Mouse (Mus musculus) gastrocnemius, adult 2 months (tissue): Measurements from ENCODE around the gene Tacr2. TPM values are rescaled to one million over a fixed set of nuclear protein-coding genes. Genes with fewer than 3 reads are reported as not detected.

ENCODE experiments used
- DNase-seq: peaks from one replicate; pipeline ENCODE4 v3.0.0; 2022
- H3K27ac ChIP-seq: fragments of 200-600 bp; 2 replicates; pipeline ENCODE4 v1.8.1; 2022; ENCODE audit warnings: mild to moderate bottlenecking
- H3K4me3 ChIP-seq: fragments of 200-600 bp; 2 replicates; pipeline ENCODE4 v1.8.1; 2022; ENCODE audit warnings: mild to moderate bottlenecking, moderate library complexity
- CTCF ChIP-seq: fragments of 200-600 bp; IDR thresholded peaks from 2 replicates; pipeline ENCODE4 v1.8.1; 2022; ENCODE audit warnings: antibody characterized with exemption, mild to moderate bottlenecking, moderate library complexity
- intact Hi-C: fragments of 180-260 bp; cut with DNase I; formaldehyde crosslinking; loops from one replicate; pipeline ENCODE4 v1.15.1; 2025
- total RNA-seq, 2 experiments: library from RNA; stranded (reverse); gene quantifications; 2 replicates each; pipeline ENCODE4 v1.2.3; 2021

Gene Tacr2
- total RNA-seq, 2 experiments from 2014 or later = not detected

- Histone ChIP-seq H3K4me3 (no peak overlapping the region), H3K27ac (peak overlapping the region; percentile 79)
- DNase-seq = peak; percentile 79
- TF ChIP-seq CTCF = no peak
- intact Hi-C loops = no loop called here
Measured at GRCm38 (mm10) chr10:62224231-62224630, 28.0 kb upstream of the Tacr2 start.

- intact Hi-C loops = no loop called here
- H3K27ac ChIP-seq = no peak overlapping the region
- DNase-seq = no peak
- H3K4me3 ChIP-seq = no peak overlapping the region
- TF ChIP-seq CTCF = no peak
Measured at GRCm38 (mm10) chr10:62225839-62226238, 26.4 kb upstream of the Tacr2 start.

- intact Hi-C loops = no loop called here
- TF ChIP-seq CTCF = no peak
- H3K27ac ChIP-seq = peak overlapping the region; percentile 35
- peak; percentile 65 for DNase-seq
- H3K4me3 ChIP-seq = peak overlapping the region; percentile 87
Measured at GRCm38 (mm10) chr10:62228126-62228525, 24.1 kb upstream of the Tacr2 start.

- intact Hi-C loops = no loop called here
- DNase-seq = peak; percentile 96
- H3K4me3 ChIP-seq = peak within 1 kb of the TSS; percentile 87
- TF ChIP-seq CTCF = no peak
- peak within 1 kb of the TSS; percentile 89 for H3K27ac ChIP-seq
Measured at GRCm38 (mm10) chr10:62230708-62231394, 21.4 kb upstream of the Tacr2 start, which contains the start of gene Tspan15. Gene Tspan15, minus strand, starts transcription at chr10:62231251.

GRCm38 (mm10) chr10:62231395-62231732, 20.9 kb upstream of the Tacr2 start:
- H3K4me3 ChIP-seq = peak overlapping the region; percentile 87
- intact Hi-C loops = no loop called here
- no peak for DNase-seq
- TF ChIP-seq CTCF = no peak
- H3K27ac ChIP-seq = peak overlapping the region; percentile 89

GRCm38 (mm10) chr10:62231811-62232210, 20.4 kb upstream of the Tacr2 start:
- H3K4me3 ChIP-seq = no peak overlapping the region
- intact Hi-C loops = no loop called here
- H3K27ac ChIP-seq = peak overlapping the region; percentile 89
- TF ChIP-seq CTCF = no peak
- no peak for DNase-seq

GRCm38 (mm10) chr10:62236165-62236564, 16.1 kb upstream of the Tacr2 start:
- Histone ChIP-seq H3K27ac (no peak overlapping the region), H3K4me3 (no peak overlapping the region)
- intact Hi-C loops = no loop called here
- no peak for TF ChIP-seq CTCF
- no peak for DNase-seq

- H3K27ac ChIP-seq = no peak overlapping the region; the same call in 1 of the 2 replicates
- TF ChIP-seq CTCF = no peak
- intact Hi-C loops = no loop called here
- DNase-seq = no peak
- no peak overlapping the region for H3K4me3 ChIP-seq
Measured at GRCm38 (mm10) chr10:62237205-62237604, 15.0 kb upstream of the Tacr2 start.

- TF ChIP-seq CTCF = no peak
- Histone ChIP-seq H3K4me3 (no peak overlapping the region), H3K27ac (peak overlapping the region; percentile 74)
- intact Hi-C loops = no loop called here
- no peak for DNase-seq
Measured at GRCm38 (mm10) chr10:62238688-62239087, 13.6 kb upstream of the Tacr2 start.

- peak overlapping the region; percentile 74 for H3K27ac ChIP-seq
- intact Hi-C loops = no loop called here
- TF ChIP-seq CTCF = no peak
- no peak overlapping the region for H3K4me3 ChIP-seq
- peak; percentile 89 for DNase-seq
Measured at GRCm38 (mm10) chr10:62239270-62239669, 13.0 kb upstream of the Tacr2 start.

- intact Hi-C loops = loop anchor here (5.0 kb wide), 2 partner anchors 135 to 190 kb away; no protein-coding TSS in a partner anchor
- H3K27ac ChIP-seq = no peak overlapping the region
- no peak for DNase-seq
- no peak overlapping the region for H3K4me3 ChIP-seq
- no peak for TF ChIP-seq CTCF
Measured at GRCm38 (mm10) chr10:62242358-62242757, 9.9 kb upstream of the Tacr2 start.

- peak; percentile 44 for DNase-seq
- intact Hi-C loops = loop anchor here (1.0 to 5.0 kb wide), 3 partner anchors 56 to 191 kb away; no protein-coding TSS in a partner anchor
- H3K4me3 ChIP-seq = no peak overlapping the region
- peak; percentile 68 for TF ChIP-seq CTCF
- H3K27ac ChIP-seq = no peak overlapping the region
Measured at GRCm38 (mm10) chr10:62242896-62243295, 9.3 kb upstream of the Tacr2 start.

- no peak for DNase-seq
- intact Hi-C loops = loop anchor here (5.0 kb wide), 2 partner anchors 137 to 192 kb away; no protein-coding TSS in a partner anchor
- Histone ChIP-seq H3K4me3 (no peak overlapping the region), H3K27ac (no peak overlapping the region)
- no peak for TF ChIP-seq CTCF
Measured at GRCm38 (mm10) chr10:62244067-62244466, 8.2 kb upstream of the Tacr2 start.

- no peak overlapping the region for H3K4me3 ChIP-seq
- no peak overlapping the region for H3K27ac ChIP-seq
- no peak for DNase-seq
- intact Hi-C loops = no loop called here
- TF ChIP-seq CTCF = no peak
Measured at GRCm38 (mm10) chr10:62247156-62247555, 5.1 kb upstream of the Tacr2 start.
